Mouse (Mus musculus) heart, postnatal 36 days (tissue): ENCODE results near the gene Cnih3. TPM values are rescaled to one million over a fixed set of nuclear protein-coding genes. Genes with fewer than 3 reads are reported as not detected.

Source experiments
- DNase-seq, 2 experiments: peaks; one replicate each; pipeline ENCODE4 v3.0.0; 2021 to 2022
- intact Hi-C: fragments of 180-260 bp; cut with DNase I; formaldehyde crosslinking; loops from one replicate; pipeline ENCODE4 v1.15.1; 2025
- total RNA-seq, 2 experiments: library from RNA; stranded (reverse); gene quantifications; 2 replicates each; pipeline ENCODE4 v1.2.3; 2021

Cnih3 gene
- not detected for total RNA-seq

DNA sequence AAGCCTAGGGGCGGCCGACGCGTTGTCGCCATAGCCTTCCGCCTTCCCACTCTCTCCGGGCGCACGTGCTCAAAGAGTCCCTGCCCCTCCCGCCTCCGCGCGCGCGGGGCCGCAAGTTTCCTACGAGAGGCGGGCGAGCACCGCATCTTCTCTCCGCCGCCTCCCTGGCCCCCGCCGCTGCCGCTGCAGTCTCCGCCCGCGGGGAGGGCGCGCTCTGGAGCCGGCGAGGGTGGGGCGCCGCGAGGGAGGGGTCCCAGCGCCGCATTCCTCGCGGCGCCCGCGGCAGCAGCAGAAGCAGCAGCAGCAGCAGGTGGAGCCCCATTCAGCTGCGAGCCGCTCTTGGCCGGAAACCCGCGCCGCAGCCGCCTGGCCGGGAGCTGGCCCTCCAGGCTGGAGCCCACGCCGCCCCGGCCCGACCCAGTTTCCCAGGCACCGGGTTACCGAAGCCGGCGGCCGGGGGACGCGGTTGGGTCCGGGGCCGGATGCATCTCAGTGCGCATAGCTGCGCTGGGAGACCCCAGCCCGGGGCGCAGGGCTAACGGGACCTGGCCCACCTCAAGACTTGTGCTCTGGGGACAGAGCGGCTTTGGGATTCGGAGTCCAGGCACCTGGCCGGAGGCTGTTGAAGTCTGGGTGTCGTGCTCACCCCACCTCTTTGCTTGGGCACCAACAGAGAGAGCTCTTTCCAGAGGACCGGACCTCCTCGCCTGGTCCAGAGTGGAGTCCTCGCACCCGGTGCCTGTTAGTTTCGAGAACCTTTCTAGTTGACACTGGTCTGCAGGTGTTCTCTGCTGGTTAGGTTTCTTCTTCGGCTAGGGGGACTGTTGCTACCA lies at the start of gene Cnih3:
Gene Cnih3 (plus strand): TSS at position 262 of the 833 bp plus-strand sequence.
- DNase-seq = peak; percentile 25 to 30
- intact Hi-C loops = no loop called here

DNA sequence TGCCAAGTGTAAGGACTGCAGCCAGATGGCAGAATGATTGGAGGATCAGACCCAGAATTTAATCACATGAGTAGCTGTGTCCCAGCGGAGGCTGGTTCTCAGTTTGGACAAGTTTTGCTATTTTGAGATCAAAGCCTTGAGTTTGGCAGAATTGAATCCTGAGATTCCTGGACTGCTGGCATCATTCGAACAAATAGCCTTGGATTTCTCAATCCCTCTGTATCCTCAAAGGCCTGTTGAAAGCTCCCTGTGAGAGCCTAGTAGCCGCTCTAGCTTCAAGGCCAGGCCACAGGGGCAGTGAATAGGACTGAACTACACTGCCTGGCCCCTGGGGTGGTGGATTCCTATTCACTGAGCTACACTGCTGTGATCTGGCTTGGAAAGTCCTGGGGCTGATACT lies 44.4 kb upstream of the Cnih3 start:
- intact Hi-C loops = no loop called here
- no peak for DNase-seq

DNA sequence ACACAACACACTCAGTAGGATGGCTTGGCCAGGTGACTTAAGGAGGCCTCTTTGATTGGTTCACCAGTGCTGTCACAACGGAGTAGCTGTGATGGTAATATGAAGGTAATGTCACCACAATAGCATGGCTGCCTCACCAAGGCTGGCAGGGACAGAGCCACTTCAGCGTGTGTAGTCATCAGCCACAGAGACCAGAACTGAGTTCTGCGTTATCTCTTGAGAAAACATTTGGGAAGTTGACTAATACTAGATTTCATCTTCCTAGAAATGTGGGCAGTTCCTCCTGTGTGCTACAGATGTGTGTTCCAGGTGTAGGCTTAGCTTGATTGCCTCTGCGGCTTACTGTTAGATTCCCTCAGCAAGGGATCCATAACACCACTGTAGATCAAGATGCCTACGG lies 41.7 kb upstream of the Cnih3 start:
- DNase-seq = no peak
- intact Hi-C loops = no loop called here

DNA sequence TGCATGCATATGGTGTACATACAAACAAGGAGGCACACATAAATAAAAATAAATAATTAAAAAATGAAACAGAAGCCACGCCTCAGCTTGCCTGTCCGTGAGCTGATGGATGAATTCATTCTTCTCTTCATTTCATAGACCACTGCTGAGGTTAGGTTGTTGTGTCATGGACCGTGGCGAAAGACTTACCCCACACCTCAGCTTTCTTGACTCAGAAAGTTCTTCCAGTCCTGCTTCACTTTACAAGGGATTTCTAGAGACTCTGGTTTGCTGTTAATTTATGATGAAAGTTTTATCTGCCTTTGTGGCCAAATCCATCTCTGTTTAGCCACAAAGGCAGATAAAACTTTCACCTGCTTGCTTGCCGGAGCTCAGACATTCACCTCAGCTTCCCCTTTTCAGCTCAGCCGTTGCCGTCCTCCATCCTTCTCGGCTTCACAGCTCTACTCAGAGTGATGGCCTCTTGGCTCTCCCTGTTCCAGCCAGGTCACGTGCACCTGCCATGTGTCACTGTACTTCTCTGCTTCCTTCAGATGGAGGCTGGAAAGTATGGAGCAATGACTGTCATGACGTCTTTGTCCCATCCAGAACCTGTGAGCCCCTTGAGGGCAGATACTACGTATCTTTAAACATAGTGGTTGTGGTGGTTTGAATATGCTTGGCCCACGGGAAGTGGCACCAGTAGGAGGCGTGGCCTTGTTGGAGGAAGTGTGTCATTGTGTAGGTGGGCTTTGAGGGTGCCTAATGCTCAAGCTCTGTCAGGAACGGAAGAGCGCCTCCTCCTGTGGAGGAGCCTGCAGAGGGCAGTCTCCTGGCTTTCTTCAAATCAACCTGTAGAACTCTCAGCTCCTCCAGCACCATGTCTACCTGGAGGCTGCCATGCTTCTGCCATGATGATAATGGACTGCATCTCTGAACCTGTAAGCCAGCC lies 40.0 kb upstream of the Cnih3 start:
- DNase-seq = no peak
- intact Hi-C loops = no loop called here

DNA sequence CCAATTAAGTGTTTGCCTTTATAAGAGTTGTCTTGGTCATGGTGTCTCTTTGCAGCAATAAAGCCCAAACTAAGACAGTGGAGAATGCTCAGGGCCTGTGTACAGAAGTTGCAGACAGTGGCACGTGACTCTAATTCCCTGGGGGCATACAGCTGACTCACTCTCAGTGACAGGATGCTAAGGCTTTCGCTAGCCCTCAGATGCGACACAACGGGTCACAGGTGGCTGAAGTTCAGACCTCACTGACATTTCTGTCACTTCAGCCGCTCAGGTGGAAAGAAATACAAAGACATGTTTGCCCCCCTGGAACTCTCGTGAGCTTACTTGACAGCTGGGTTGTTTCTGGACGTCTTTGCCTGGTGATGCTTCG lies 39.4 kb upstream of the Cnih3 start:
- intact Hi-C loops = no loop called here
- no peak for DNase-seq

DNA sequence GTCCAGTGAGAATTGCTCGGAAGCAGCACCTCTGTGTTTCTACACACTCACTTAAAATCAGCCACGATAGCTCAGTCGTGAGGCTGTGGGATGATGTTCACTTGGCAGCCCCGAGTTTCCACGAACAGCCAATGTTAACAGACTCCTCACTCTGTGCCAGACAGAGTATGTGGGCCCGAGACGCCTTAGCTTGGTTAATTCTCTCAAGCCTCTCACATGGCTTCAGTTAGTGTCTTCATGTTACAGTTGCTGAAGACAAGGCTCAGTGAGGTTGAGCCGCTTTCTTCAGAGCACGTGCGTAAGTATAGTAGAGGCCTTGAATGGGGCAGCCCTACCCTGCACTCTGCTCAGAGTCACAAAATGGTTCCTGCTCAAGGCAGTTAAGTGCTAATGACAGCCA lies 38.1 kb upstream of the Cnih3 start:
- intact Hi-C loops = no loop called here
- DNase-seq = no peak

DNA sequence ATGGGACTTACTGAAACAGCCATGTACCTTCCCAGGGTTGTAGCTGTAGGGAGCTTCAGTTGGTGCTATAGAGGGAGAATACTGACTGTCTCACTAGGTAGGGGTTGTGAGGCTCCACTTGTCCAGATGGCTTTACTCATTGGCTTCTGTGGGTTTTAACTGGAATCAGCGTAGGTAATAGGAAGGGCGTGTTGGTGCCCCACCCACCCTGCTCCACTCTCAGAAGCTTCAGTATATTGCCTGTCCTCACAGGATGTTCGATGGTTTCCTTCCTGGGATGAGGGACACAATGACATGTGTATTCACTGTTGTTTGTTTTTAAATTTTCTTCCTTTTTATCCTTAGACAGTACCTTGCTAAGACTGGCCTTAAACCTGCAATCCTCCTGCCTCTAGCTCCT lies 37.1 kb upstream of the Cnih3 start:
- DNase-seq = no peak
- intact Hi-C loops = no loop called here

DNA sequence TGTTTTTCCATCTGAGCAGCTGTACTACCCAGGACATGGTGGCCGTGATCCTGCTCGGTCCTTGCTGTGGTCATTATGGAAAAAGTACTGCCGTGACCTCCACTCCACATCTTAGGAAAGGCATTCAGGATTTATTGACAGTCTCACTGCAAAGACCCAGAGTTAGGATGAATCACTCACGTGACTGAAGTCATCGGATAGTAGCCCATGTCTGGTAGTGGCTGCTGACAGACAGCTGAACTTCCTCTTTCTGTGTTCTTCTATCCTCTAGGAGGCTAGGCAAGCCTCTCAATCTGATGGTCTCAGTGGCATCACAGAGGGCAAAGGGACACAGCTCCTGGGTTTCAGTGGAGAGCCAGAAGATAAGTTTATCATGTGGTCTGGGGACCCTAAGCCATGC lies 35.9 kb upstream of the Cnih3 start:
- intact Hi-C loops = no loop called here
- DNase-seq = no peak

DNA sequence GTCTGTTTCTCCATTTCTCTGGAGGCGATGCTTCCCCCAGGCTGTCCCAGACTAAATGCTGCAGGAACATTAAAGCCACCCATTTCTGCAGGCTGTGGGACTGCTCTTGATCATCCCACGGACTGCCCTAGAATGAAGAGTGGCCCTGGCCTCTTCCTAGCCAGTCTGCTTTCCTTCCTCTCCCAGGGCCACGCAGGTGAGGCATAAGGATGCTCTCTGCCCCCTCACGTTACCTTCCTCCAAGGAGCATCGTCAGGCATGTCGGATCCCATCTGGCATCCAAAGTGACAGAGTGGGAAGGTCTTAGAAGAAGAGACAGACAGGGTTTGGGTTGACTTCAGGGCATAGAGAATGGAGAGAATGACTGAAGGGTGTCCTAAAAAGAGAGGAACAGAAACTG lies 33.0 kb upstream of the Cnih3 start:
- intact Hi-C loops = no loop called here
- DNase-seq = no peak

DNA sequence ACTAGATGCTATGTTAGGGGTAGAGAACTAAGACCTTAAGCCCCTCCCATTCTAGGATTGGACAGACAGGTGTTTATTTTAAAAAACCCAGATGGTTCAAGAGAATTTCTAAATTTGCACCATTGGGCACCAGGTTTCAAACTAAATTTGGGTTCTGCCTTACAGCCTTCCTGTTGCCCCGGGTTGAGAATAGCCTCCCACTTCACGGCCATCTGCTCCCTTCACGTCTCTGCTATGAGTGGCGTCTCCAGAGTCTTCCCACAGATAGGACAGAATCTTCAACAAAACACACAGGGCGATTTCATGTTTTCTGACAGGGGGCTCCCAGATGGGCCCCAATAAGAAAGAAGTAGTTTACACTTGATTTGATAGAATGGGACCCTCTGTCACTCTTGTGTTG lies 31.3 kb upstream of the Cnih3 start:
- intact Hi-C loops = no loop called here
- no peak for DNase-seq

DNA sequence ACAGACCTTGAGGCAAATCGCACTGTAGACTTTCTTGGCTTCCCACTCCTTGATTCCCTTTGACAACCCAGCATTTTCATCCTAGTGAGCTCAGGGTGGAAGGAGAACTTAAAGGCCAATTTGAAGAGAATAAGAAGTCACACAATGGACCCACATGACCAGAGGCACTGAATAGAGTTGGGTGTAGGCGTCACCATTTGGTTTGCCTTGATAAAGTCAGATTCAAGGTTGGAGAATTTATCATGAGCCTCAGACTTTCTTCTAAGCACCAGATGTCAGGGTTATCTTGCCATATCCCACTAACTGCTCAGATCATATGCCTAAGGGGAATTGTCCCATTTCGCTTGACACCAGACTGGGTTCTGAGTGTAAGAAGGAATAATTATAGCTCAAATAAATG lies 29.3 kb upstream of the Cnih3 start:
- DNase-seq = no peak
- intact Hi-C loops = no loop called here

DNA sequence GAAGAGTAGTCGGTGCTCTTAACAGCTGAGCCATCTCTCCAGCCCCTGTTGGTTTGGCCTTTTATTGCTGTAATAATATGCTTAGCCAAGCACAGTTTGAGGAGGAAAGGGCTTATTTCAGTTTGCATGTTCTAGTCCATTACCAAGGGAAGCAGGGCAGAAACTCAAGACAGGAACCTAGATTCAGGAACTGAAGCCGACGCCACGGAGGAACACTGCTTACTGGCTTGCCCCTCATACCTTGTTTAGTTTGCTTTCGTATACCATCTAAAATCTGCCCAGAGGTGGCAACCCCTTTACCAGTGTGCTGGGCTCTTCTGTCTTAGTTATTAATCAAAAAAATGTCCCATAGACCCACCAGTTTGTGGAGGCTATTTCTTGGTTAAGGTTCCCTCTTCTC lies 25.3 kb upstream of the Cnih3 start:
- intact Hi-C loops = no loop called here
- no peak for DNase-seq

DNA sequence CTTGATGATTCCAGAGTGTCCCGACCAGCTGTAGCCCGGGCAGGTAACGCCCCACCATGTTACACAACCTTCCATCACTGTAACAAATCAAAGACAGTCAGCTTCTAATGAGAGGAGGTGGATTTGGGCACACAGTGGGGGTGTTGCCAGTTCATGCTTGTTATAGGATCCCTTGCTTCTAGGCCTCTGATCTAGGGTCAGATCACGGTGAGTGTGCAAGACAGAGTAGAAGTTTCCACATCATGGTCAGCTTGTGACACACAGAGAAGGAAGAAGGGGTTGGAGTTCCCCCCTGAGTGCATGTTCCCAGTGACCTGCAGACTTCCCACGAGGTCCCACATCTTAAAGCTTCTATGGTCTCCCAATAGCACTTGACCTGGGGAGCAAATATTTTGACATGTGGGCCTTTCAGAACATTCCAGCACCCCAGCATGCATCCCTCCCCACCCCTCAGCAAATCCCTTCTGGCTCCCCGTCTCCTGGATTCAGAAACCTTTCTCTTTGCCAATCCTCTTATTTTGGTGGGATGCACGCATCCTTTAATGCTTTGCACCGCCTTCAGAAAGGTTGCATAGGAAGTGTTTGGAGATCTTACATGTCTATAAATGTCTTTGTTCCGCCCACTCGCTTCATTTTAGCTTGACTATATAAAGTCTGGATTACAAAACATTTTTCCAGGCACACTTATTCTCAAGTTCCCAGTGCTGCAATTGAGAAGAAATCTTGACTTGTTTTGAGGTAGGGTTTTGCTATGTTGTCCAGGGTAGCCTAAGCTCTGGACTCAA lies 24.6 kb upstream of the Cnih3 start:
- DNase-seq = no peak
- intact Hi-C loops = no loop called here

DNA sequence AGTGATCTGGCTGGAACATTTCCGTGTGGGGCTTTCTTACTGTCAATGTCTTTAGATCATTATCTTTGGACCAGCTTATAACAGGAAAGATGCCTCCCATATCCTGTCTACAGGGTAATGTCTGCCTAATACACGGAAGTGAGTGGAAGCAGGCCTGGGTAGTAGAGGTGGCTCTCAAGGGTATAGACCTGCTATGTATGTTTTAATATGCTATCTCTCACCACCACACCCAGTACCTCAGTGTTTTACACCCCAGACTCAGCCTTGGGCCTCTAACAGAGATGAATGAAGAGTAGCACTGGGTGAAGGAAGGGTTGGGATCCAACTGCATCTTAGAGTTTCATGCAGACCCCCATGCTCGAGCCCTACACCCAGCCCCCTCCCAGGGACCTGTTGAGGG lies 23.3 kb upstream of the Cnih3 start:
- intact Hi-C loops = no loop called here
- no peak for DNase-seq

DNA sequence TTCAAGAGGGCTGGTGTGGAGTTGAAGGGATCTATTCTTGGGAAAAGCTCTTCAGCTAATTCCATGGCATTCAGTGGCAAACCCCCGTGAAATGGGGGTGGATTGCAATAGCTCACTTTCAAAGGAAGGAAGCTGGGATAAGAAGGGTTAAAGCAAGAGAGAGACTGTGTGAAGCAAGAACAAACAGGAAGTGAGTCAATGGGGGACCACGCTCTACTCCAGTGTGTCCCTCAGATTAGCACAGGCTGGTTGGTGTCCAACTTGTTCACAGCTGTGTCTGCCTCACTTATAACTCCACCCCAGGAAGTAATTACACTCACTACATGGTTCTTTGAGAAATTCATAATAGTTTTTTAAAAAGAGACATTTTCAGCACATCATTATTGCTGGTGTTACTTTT lies 19.8 kb upstream of the Cnih3 start:
- intact Hi-C loops = no loop called here
- peak; percentile 13 to 19 for DNase-seq

DNA sequence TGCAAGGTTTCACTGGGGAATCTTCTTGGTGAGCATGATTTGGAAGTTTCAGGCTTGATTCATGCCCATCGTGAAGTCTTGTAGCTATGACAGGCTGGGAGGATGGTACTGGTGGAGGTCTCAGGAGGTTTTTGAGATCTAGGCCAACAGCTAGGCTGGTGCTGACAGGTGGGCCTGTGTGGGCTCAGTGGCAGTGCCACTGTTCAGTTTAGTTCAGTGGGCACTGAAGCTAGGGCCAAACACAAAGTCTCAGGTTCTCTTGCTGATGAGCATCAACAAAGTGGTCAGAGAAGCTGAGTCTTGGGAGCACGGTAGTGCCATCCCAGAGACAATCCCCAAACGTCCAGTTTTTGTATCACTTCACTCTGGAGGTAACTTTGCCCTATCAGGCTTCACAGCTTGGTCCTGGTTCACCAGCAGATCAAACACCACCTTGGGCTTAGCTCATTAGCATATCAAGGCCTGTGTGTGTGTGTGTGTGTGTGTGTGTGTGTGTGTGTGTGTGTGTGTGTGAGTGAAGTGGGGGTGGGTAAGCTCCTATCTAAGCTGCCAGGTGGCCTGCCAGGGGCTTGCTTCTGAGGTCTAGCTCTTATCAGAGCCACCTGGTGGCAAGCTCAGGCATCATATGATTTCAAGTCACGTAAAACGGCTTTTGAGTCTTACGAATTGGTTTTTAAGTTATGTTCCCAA lies 18.0 kb upstream of the Cnih3 start:
- intact Hi-C loops = no loop called here
- DNase-seq = no peak

DNA sequence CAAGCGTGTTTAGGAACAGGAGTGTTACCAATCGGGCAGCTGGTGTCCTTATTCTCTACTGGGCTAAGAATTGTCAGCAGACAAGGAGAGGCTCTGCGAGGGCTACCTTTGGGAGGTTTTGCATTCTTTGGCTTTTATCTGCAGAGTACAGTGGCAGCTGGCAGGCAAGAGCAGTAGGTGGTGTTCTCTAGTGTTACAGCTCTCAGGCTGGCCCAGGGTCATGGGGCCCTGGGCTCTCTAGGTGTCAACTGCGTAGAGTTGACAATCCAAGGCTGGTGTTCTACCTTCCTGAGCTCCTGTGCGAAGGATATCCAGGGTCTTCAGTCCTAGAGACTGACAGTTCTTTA lies 17.4 kb upstream of the Cnih3 start:
- no peak for DNase-seq
- intact Hi-C loops = no loop called here

DNA sequence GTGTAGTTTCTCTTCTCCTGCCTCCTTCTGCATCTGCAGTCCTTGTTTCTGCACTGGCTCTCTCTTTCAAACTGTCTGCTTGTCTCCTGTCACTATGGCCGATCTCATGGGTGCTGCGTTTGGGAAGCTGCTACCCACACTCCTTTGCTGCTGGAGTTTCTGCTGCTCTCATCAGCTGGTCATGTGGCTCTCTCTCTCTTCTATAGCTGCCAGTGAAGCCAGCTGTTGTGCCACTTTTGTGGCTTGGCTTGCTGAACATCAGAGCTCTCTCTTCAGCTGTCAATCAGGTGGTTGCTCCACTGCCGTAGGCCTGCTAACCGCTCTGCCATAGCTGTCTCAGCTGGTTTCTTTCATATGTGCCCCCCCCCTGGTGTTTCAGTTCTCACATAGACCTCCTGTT lies 17.0 kb upstream of the Cnih3 start:
- no peak for DNase-seq
- intact Hi-C loops = no loop called here

DNA sequence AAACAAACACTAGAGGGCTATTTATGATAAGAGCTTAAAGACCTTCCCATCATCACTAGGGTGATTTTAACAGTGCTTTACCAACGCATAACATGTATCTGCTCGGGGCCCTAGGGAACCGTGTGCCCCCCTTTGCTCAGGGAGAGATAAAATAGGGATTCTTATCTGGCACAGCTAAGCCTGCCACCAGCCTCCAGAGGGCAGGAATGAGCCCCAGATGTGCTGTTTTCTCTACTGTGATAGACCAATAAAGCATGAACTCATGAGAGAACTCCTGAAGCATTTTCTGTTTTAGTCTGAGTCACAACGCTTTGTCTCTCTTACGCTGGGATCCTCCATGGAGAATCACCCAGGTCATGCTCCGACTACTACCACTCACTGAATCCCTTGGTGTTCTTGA lies 15.6 kb upstream of the Cnih3 start:
- intact Hi-C loops = no loop called here
- DNase-seq = no peak

DNA sequence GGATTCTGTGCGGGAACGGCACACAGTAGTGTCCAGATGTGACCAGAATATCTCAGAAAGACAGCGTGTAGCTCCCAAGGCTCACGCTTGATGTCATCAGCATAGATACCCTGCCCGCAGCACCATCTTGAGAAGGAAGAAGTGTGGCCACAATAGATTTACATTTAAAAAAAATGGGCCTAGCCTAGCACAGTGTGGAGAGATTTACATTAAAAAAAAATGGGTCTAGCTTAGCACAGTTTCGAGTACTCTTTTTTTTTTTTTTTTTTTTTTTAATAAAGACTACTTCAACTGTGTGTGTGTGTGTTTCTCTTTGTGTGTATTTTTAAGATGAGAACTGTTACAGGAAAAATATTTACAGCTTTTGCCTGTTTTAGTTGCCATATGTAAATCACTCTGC lies 13.3 kb upstream of the Cnih3 start:
- intact Hi-C loops = no loop called here
- DNase-seq = no peak

DNA sequence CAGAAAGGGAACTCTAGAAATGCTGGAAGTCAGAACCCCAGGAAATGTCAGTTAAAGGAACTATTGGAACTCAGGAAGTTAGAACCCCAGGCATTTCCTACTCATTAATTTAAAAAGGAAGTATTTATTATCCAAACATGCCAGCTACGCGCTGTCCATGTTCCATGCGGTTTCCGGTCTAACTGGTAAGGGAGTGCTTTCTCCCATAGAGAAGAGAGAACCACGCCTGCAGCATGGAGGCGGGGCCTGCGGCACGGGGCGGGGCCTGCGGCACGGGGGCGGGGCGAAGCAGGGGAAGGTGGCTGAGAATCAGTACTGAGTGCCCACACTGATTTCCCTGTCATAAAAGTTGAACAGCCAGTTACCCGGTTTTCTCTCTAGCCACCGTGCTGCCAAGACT lies 6.9 kb upstream of the Cnih3 start:
- intact Hi-C loops = no loop called here
- peak; percentile 7 to 18 for DNase-seq
